Mouse (Mus musculus): ENCODE data around the gene Tns2. TPM values are rescaled to one million over a fixed set of nuclear protein-coding genes. Genes with fewer than 3 reads are reported as not detected.

The Tns2 gene
- polyA plus RNA-seq, 1 experiment from 2014 or later: 25.0 TPM

DNA sequence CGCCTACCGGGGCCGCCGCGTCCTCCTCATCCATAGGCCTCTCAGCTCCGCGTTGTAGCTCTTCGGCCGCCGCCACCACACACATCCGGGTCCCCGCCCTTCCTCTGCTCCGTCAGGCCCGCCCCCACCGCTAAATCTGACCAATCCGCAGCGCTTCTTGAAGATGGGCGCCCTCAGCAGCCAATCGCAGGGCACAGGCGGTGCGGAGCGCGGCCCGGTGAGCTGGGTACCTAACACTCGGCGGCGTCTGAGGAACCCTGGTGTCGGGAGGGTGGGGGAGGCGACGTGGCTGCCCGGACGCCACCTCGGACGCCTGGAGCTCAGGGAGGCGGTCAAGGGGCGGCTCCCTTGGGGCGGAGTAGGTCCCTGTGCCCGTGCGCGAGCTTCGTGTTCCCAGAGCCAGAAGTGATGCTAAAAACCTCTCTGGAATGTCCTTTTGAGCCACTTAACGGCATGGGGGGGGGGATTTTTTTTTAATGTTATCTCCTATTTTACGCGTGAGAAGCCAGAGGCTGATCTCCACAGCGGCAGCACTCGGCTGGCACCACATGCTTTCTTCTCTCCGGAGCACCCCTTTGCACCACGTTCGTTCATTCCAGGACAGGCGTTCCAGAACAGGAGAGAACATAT, 36.0 kb downstream of the Tns2 start, which contains the start of gene Spryd3:
TSS of gene Spryd3 (minus strand) at position 106 of the 630 bp plus-strand sequence.
- peak; percentile 99 for ATAC-seq (replicated peaks; ENCODE audit: insufficient number of reproducible peaks, low FRiP score, low TSS enrichment)
- 1% methylated on average over 45 of the region's 50 CpGs for WGBS (ENCODE audit: insufficient replicate concordance)
- Histone ChIP-seq H3K4me3 (ENCODE audit: low read depth, low read length) (peak within 1 kb of the TSS; percentile 80), H3K27ac (ENCODE audit: low read depth, low read length) (peak within 1 kb of the TSS; percentile 73), H3K27me3 (ENCODE audit: control insufficient read depth, insufficient read depth, low read length) (no peaks in the 10 kb centered on the region), H3K4me2 (peak within 1 kb of the TSS; percentile 93), H3K4me1 (ENCODE audit: control insufficient read depth, insufficient read depth, low read length) (peaks cover 7% of the 10 kb centered on the region), H3K9ac (ENCODE audit: low read depth, low read length) (peak within 1 kb of the TSS; percentile 78), H3K36me3 (ENCODE audit: control insufficient read depth, insufficient read depth, low read length) (peaks cover 4% of the 10 kb centered on the region), H3K9me3 (replicated peaks; ENCODE audit: control insufficient read depth, low read length) (no peaks in the 10 kb centered on the region)

DNA sequence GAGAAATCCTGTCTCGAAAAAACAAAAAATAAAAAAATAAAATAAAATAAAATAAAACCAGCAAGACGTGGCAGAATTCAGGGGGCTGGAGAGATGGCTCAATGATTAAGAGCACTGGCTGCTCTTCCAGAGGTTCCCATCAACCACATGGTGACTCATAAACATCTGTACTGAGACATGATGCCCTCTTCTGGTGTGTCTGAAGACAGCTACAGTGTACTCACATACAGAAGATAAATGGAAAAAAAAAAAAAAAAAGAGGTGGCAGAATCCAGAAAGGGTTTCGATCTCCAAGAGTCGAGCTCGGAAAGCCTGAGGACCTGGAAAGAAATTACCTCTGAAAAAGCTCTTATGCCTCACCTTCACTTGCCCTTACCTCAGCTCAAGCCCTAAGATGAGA, 40.9 kb downstream of the Tns2 start:
- H3K36me3 ChIP-seq (ENCODE audit: control insufficient read depth, insufficient read depth, low read length): no peaks in the 10 kb centered on the region
- H3K9me3 ChIP-seq (replicated peaks; ENCODE audit: control insufficient read depth, low read length): no peaks in the 10 kb centered on the region
- peaks cover 10% of the 10 kb centered on the region for H3K4me1 ChIP-seq (ENCODE audit: control insufficient read depth, insufficient read depth, low read length)
- WGBS (ENCODE audit: insufficient replicate concordance): 87% methylated on average over 5 of the region's 5 CpGs
- no peak overlapping the region for H3K4me3 ChIP-seq (ENCODE audit: low read depth, low read length)
- no peak overlapping the region for H3K9ac ChIP-seq (ENCODE audit: low read depth, low read length)
- no peak for ATAC-seq (replicated peaks; ENCODE audit: insufficient number of reproducible peaks, low FRiP score, low TSS enrichment)
- H3K27ac ChIP-seq (ENCODE audit: low read depth, low read length): no peak overlapping the region
- no peak overlapping the region for H3K4me2 ChIP-seq
- H3K27me3 ChIP-seq (ENCODE audit: control insufficient read depth, insufficient read depth, low read length): peaks cover 26% of the 10 kb centered on the region

DNA sequence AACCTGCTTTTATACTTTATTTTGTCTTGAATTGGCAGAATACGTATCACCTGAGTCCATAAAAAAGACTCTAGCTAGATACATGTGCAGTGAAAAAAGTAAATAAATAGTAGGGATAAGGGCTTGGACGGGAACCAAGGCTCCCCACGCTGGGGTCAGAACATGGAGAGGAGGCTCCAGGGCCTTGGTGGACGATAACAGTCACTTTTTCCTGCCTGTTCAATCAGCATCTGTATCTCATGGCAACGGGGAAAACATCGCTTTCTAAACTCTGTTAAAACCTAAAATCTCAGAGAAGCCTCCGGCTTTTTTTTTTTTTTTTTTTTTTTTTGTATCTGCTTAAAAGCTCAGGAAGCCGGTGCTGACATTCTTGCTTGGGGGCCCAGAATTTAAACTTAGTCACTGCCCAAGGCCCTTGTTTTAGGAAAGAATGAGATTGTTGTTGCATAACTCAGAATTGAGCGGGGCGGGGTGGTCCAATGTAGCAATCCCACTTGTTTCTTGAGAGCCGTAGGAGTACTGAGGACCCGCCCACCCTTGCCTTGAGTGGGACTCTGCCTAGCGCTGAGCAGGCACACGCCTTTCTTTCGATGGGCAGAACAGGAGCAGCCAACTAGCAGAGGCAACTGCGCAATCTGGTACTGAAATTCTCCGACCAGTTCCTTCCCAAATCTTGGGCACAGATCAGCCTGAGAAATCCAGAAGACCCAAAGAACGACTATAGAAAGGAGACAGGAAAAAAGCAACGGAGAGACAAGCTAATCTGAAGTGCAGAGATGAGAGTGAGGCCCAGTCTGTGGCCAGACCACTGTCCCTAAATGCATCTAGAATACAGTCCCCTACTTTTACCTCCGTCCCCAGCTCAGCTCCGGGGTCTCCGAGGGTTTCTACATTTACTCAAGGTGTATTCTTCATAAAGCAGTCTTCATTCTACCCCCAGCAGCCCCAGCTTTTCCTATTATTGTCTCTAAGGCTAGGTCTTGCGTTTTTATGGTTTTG, 43.0 kb downstream of the Tns2 start:
- Histone ChIP-seq H3K36me3 (ENCODE audit: control insufficient read depth, insufficient read depth, low read length) (no peaks in the 10 kb centered on the region), H3K4me2 (no peak overlapping the region), H3K4me1 (ENCODE audit: control insufficient read depth, insufficient read depth, low read length) (peaks cover 17% of the 10 kb centered on the region), H3K4me3 (ENCODE audit: low read depth, low read length) (no peak overlapping the region), H3K9me3 (replicated peaks; ENCODE audit: control insufficient read depth, low read length) (no peaks in the 10 kb centered on the region), H3K9ac (ENCODE audit: low read depth, low read length) (no peak overlapping the region), H3K27ac (ENCODE audit: low read depth, low read length) (no peak overlapping the region), H3K27me3 (ENCODE audit: control insufficient read depth, insufficient read depth, low read length) (peaks cover 26% of the 10 kb centered on the region)
- ATAC-seq (replicated peaks; ENCODE audit: insufficient number of reproducible peaks, low FRiP score, low TSS enrichment): no peak
- 46% methylated on average over 23 of the region's 23 CpGs for WGBS (ENCODE audit: insufficient replicate concordance)

DNA sequence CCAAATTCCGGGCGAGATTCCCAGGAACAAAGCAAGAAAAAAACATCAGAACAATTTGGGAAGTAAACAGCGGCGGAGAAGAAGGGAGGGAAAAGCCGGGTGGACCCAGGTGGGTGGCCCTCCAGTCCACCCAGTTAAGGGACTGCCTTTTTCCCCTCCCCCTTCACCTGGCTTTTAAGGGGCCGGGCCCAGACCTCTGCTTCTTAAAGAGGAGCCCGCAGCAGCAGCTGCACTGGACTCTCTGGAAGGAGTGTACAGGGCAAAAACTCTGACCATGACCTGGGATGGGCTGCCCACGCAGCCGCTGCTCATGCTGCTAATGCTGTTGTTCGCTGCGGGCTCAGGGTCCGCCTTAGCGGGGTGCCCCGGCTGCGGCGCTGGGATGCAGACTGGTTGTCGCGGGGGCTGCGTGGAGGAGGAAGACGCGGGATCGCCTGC, 44.1 kb downstream of the Tns2 start, which contains the start of gene Igfbp6:
TSS of gene Igfbp6 (plus strand) at position 89 of the 438 bp plus-strand sequence.
- Histone ChIP-seq H3K36me3 (ENCODE audit: control insufficient read depth, insufficient read depth, low read length) (no peaks in the 10 kb centered on the region), H3K4me1 (ENCODE audit: control insufficient read depth, insufficient read depth, low read length) (peaks cover 17% of the 10 kb centered on the region), H3K27me3 (ENCODE audit: control insufficient read depth, insufficient read depth, low read length) (peaks cover 26% of the 10 kb centered on the region), H3K4me2 (peak within 1 kb of the TSS; percentile 53), H3K4me3 (ENCODE audit: low read depth, low read length) (peak within 1 kb of the TSS; percentile 23; the same call in 1 of the 2 replicates), H3K27ac (ENCODE audit: low read depth, low read length) (no peak within 1 kb of the TSS), H3K9ac (ENCODE audit: low read depth, low read length) (peak within 1 kb of the TSS; percentile 30; the same call in 1 of the 2 replicates), H3K9me3 (replicated peaks; ENCODE audit: control insufficient read depth, low read length) (no peaks in the 10 kb centered on the region)
- ATAC-seq (replicated peaks; ENCODE audit: insufficient number of reproducible peaks, low FRiP score, low TSS enrichment): no peak
- 9% methylated on average over 22 of the region's 22 CpGs for WGBS (ENCODE audit: insufficient replicate concordance)

DNA sequence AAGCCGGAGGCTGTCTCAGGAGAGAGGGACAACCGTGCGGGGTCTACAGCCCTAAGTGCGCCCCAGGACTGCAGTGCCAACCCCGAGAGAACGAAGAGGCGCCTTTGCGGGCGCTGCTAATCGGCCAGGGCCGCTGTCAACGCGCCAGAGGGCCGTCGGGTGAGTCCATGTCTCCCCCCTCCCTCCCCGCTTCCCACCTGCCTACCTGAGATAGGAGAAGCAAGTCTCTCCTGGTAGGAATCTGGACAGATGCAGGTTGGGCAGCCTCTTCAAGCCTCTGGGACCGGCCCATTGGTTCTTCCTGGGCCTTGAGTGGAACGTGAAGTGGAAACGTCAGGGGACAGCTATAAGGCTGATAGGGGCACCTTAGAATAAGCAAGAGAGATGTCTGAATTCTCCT, 44.5 kb downstream of the Tns2 start:
- no peak for ATAC-seq (replicated peaks; ENCODE audit: insufficient number of reproducible peaks, low FRiP score, low TSS enrichment)
- Histone ChIP-seq H3K27me3 (ENCODE audit: control insufficient read depth, insufficient read depth, low read length) (peaks cover 26% of the 10 kb centered on the region), H3K9me3 (replicated peaks; ENCODE audit: control insufficient read depth, low read length) (no peaks in the 10 kb centered on the region), H3K36me3 (ENCODE audit: control insufficient read depth, insufficient read depth, low read length) (no peaks in the 10 kb centered on the region), H3K4me3 (ENCODE audit: low read depth, low read length) (peak overlapping the region; percentile 23; the same call in 1 of the 2 replicates), H3K9ac (ENCODE audit: low read depth, low read length) (peak overlapping the region; percentile 30; the same call in 1 of the 2 replicates), H3K4me1 (ENCODE audit: control insufficient read depth, insufficient read depth, low read length) (peaks cover 17% of the 10 kb centered on the region), H3K27ac (ENCODE audit: low read depth, low read length) (no peak overlapping the region), H3K4me2 (peak overlapping the region; percentile 53)
- 11% methylated on average over 19 of the region's 19 CpGs for WGBS (ENCODE audit: insufficient replicate concordance)

DNA sequence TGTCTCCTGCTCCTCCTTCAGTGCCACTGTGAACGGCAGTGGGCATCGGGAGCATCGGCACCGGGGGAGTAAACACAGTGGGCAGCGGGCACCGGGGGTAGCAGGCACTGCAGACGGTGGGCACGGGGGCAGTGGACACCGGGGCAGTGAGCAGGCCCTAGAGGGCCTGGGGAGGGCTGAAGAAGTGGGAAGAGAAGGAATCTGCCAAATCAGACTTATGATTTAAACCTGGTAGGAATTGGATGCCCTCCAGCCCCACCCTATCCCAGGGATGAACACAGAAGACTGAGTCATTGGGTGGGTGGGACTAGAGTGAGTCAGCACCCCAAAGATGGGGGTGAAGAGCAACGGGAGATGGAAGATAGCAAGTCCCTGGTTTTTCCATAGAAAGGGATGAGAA, 45.1 kb downstream of the Tns2 start:
- Histone ChIP-seq H3K4me2 (no peak overlapping the region; the same call in 1 of the 2 replicates), H3K9ac (ENCODE audit: low read depth, low read length) (no peak overlapping the region), H3K36me3 (ENCODE audit: control insufficient read depth, insufficient read depth, low read length) (no peaks in the 10 kb centered on the region), H3K27ac (ENCODE audit: low read depth, low read length) (no peak overlapping the region), H3K4me1 (ENCODE audit: control insufficient read depth, insufficient read depth, low read length) (peaks cover 21% of the 10 kb centered on the region), H3K27me3 (ENCODE audit: control insufficient read depth, insufficient read depth, low read length) (peaks cover 26% of the 10 kb centered on the region), H3K4me3 (ENCODE audit: low read depth, low read length) (no peak overlapping the region), H3K9me3 (replicated peaks; ENCODE audit: control insufficient read depth, low read length) (no peaks in the 10 kb centered on the region)
- WGBS (ENCODE audit: insufficient replicate concordance): 78% methylated on average over 10 of the region's 10 CpGs
- no peak for ATAC-seq (replicated peaks; ENCODE audit: insufficient number of reproducible peaks, low FRiP score, low TSS enrichment)

DNA sequence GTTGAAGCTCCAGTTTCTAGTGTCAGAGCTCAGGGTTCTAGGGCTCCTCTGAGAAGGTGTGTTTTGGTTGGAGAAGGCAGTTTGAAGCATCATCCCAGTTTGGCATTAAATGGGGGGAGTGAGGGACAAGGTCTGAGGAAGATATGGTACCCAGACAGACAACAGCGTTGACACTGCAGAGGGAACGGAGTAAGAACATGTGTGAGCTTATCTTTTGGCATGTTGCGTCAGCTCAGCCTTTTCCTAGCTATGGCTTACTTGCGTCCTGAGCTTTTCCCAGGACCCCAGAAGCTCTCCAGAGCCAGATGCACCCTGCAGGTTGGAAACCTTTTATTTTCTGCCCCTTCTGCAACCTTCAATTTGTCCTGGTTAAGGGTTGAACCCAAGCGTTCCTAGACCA, 45.9 kb downstream of the Tns2 start:
- H3K4me2 ChIP-seq: no peak overlapping the region
- no peaks in the 10 kb centered on the region for H3K9me3 ChIP-seq (replicated peaks; ENCODE audit: control insufficient read depth, low read length)
- peaks cover 27% of the 10 kb centered on the region for H3K4me1 ChIP-seq (ENCODE audit: control insufficient read depth, insufficient read depth, low read length)
- H3K4me3 ChIP-seq (ENCODE audit: low read depth, low read length): no peak overlapping the region
- WGBS (ENCODE audit: insufficient replicate concordance): 66% methylated on average over 5 of the region's 5 CpGs
- no peak overlapping the region for H3K27ac ChIP-seq (ENCODE audit: low read depth, low read length)
- no peak for ATAC-seq (replicated peaks; ENCODE audit: insufficient number of reproducible peaks, low FRiP score, low TSS enrichment)
- no peak overlapping the region for H3K9ac ChIP-seq (ENCODE audit: low read depth, low read length)
- peaks cover 26% of the 10 kb centered on the region for H3K27me3 ChIP-seq (ENCODE audit: control insufficient read depth, insufficient read depth, low read length)
- no peaks in the 10 kb centered on the region for H3K36me3 ChIP-seq (ENCODE audit: control insufficient read depth, insufficient read depth, low read length)

DNA sequence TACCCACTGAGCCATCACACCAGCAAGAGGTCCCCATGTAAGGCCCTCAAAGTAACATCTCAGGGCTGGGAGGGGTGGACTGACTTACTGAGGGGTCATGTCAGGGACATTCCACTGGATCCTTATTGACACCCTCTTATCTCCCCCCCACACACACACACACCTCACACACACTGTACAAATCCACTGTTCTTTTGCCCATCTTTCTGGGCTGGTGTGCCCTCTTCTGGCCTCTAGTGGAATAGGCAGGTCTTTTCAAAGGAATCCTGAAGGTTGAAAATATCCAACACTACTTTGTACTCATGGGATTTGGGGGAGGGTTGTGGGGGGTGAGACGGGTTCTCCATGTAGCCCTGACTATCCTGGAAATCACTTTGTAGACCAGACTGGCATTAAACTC, 46.7 kb downstream of the Tns2 start:
- Histone ChIP-seq H3K9ac (ENCODE audit: low read depth, low read length) (no peak overlapping the region), H3K27me3 (ENCODE audit: control insufficient read depth, insufficient read depth, low read length) (peaks cover 26% of the 10 kb centered on the region), H3K4me2 (no peak overlapping the region), H3K4me3 (ENCODE audit: low read depth, low read length) (no peak overlapping the region), H3K4me1 (ENCODE audit: control insufficient read depth, insufficient read depth, low read length) (peaks cover 27% of the 10 kb centered on the region), H3K27ac (ENCODE audit: low read depth, low read length) (no peak overlapping the region), H3K36me3 (ENCODE audit: control insufficient read depth, insufficient read depth, low read length) (no peaks in the 10 kb centered on the region), H3K9me3 (replicated peaks; ENCODE audit: control insufficient read depth, low read length) (no peaks in the 10 kb centered on the region)
- ATAC-seq (replicated peaks; ENCODE audit: insufficient number of reproducible peaks, low FRiP score, low TSS enrichment): no peak
- WGBS (ENCODE audit: insufficient replicate concordance): 8% methylated on average over 1 of the region's 1 CpGs
